14 mouse cellular contexts compared by ENCODE assay signal in the genomic region with DNA sequence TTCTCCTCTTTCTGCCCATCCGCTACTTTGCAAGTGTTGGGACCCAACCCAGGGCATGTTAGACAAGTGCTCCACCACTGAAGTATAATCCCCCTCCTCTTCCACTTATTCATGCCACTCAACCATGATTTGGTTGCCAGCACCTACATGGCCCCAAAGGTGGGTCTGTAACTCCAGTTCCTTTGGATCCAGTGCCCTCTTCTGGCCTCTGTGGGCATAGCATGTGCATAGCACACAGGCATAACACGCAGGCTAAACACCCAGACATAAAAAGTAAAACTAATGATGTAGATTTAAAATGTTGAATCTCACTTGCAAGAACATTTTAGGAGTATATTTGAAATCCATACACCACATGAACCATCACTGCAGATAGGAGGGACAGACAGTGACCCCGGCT.
DNase-seq lines count a peak whose midpoint lies in the region; ATAC-seq and TF ChIP-seq lines count a peak whose summit lies in the region.
"Had no signal": no experiment of that assay in that cellular context is flagged by ENCODE, and none has a peak within 500 bp of the region (broad histone marks: within the 10 kb centered on the region; RNA-seq: fewer than 3 reads in every experiment).

No protein-coding gene starts in this region.

- intact Hi-C loops in heart, adult 2 months (cut with DNase I) = no loop called here

- ATAC-seq in limb, embryonic 15.5 days (ENCODE audit: insufficient number of reproducible peaks, low FRiP score, low TSS enrichment, low read depth) = no peak
- ATAC-seq in embryonic facial prominence, embryonic 15.5 days (ENCODE audit: insufficient number of reproducible peaks, low FRiP score, low TSS enrichment, low read depth) = no peak
- ATAC-seq: CD4-positive, CD25-positive, alpha-beta regulatory T cell, adult 4 months; forebrain, embryonic 13.5 days had no signal

- no peak overlapping the region for H3K9ac ChIP-seq in heart, adult 2 months (ENCODE audit: low read depth, low read length)
- no peak overlapping the region for H3K9ac ChIP-seq in limb, embryonic 15.5 days
- no peak overlapping the region for H3K9ac ChIP-seq in CH12.LX (ENCODE audit: insufficient read depth, low read depth)
- H3K9ac ChIP-seq in embryonic facial prominence, embryonic 15.5 days = no peak overlapping the region
- H3K9ac ChIP-seq: forebrain, embryonic 13.5 days; neural tube, embryonic 15.5 days had no signal

- H3K4me2 ChIP-seq in limb, embryonic 15.5 days = no peak overlapping the region
- H3K4me2 ChIP-seq in CH12.LX (ENCODE audit: insufficient read depth, low read depth, poor library complexity, severe bottlenecking) = no peak overlapping the region
- no peak overlapping the region for H3K4me2 ChIP-seq in embryonic facial prominence, embryonic 15.5 days (replicated peaks)
- H3K4me2 ChIP-seq: forebrain, embryonic 13.5 days; neural tube, embryonic 15.5 days had no signal

- in situ Hi-C loops in CH12.LX (cut with MboI; ENCODE audit: low pct_ligation_motif_present, low pct_unique_long_range_greater_than_20kb, low sequenced_read_pairs) = no loop called here

- no peak for DNase-seq in heart, adult 2 months
- no peak for DNase-seq in heart, postnatal 4 days
- DNase-seq in limb, embryonic 10.5 days (ENCODE audit: low spot score) = no peak
- no peak for DNase-seq in CH12.LX (ENCODE audit: extremely low read depth)
- no peak for DNase-seq in right cerebral cortex, postnatal 36 days (ENCODE audit: low spot score in 2 of 2)
- no peak for DNase-seq in embryo, embryonic 9.5 days (ENCODE audit: extremely low spot score)
- DNase-seq: adrenal gland, postnatal 25 days; layer of hippocampus, postnatal 36 days had no signal

- no peaks in the 10 kb centered on the region for H3K27me3 ChIP-seq in heart, adult 2 months (ENCODE audit: control insufficient read depth, insufficient read depth, low read length)
- no peaks in the 10 kb centered on the region for H3K27me3 ChIP-seq in limb, embryonic 15.5 days
- no peaks in the 10 kb centered on the region for H3K27me3 ChIP-seq in limb, embryonic 10.5 days (ENCODE audit: low read depth, poor library complexity, severe bottlenecking)
- no peaks in the 10 kb centered on the region for H3K27me3 ChIP-seq in CH12.LX (replicated peaks)
- H3K27me3 ChIP-seq in embryonic facial prominence, embryonic 15.5 days = no peaks in the 10 kb centered on the region
- H3K27me3 ChIP-seq: forebrain, embryonic 13.5 days; neural tube, embryonic 15.5 days had no signal

- peak; percentile 63 for TF ChIP-seq CTCF in heart, adult 2 months (IDR thresholded peaks at IDR 0.05)
- peak; percentile 15 to 44; a peak in 2 of 4 replicates for TF ChIP-seq CTCF in CH12.LX (conservative IDR thresholded peaks at IDR 0.05 in 1 of 2, IDR thresholded peaks at IDR 0.05 in 1 of 2; ENCODE audit: low read depth in 2 of 2, low read length in 2 of 2)

- peak overlapping the region; percentile 80 for H3K27ac ChIP-seq in heart, adult 2 months
- H3K27ac ChIP-seq in limb, embryonic 15.5 days = peak overlapping the region; percentile 50; the same call in 1 of the 2 replicates
- no peak overlapping the region for H3K27ac ChIP-seq in limb, embryonic 10.5 days
- H3K27ac ChIP-seq in CH12.LX (ENCODE audit: insufficient read depth, low read depth) = no peak overlapping the region
- peak overlapping the region; percentile 6; the same call in 1 of the 2 replicates for H3K27ac ChIP-seq in embryonic facial prominence, embryonic 15.5 days (replicated peaks)
- H3K27ac ChIP-seq: hindbrain, embryonic 10.5 days; neural tube, embryonic 15.5 days had no signal

- H3K4me1 ChIP-seq in heart, adult 2 months (ENCODE audit: control insufficient read depth, insufficient read depth, low read length) = peaks cover 9% of the 10 kb centered on the region
- peaks cover 18% of the 10 kb centered on the region for H3K4me1 ChIP-seq in limb, embryonic 15.5 days
- H3K4me1 ChIP-seq in limb, embryonic 10.5 days = peaks cover 13% of the 10 kb centered on the region
- H3K4me1 ChIP-seq in CH12.LX (ENCODE audit: control insufficient read depth in 1 of 2, insufficient read depth in 2 of 2) = peaks cover 1 to 4% of the 10 kb centered on the region in 2 experiments; a peak in 1 of 4 replicates
- H3K4me1 ChIP-seq in embryonic facial prominence, embryonic 15.5 days = peaks cover 20% of the 10 kb centered on the region

- 0 out of 2 replicates have a peak, but pooled peaks cover 2% of the 10 kb centered on the region for H3K79me2 ChIP-seq in heart, adult 2 months (replicated peaks; ENCODE audit: control insufficient read depth, insufficient read depth, low read length)
- no peaks in the 10 kb centered on the region for H3K79me2 ChIP-seq in CH12.LX (replicated peaks; ENCODE audit: control insufficient read depth, extremely low read depth, insufficient read depth, poor library complexity, severe bottlenecking)

- TF ChIP-seq EP300 in heart, adult 2 months (IDR thresholded peaks at IDR 0.05; ENCODE audit: insufficient read depth, low read depth, low read length) = no peak
- no peak for TF ChIP-seq EP300 in CH12.LX (IDR thresholded peaks at IDR 0.05; ENCODE audit: low read length)

- TF ChIP-seq RAD21 in CH12.LX (IDR thresholded peaks at IDR 0.05; ENCODE audit: low read depth, low read length) = peak; percentile 17

- H3K9me3 ChIP-seq in limb, embryonic 15.5 days = no peaks in the 10 kb centered on the region
- H3K9me3 ChIP-seq in limb, embryonic 10.5 days (replicated peaks) = 0 out of 2 replicates have a peak, but pooled peaks cover 1% of the 10 kb centered on the region
- H3K9me3 ChIP-seq in CH12.LX (replicated peaks; ENCODE audit: low read length) = peaks cover 4% of the 10 kb centered on the region
- no peaks in the 10 kb centered on the region for H3K9me3 ChIP-seq in embryonic facial prominence, embryonic 15.5 days (replicated peaks)
- H3K9me3 ChIP-seq: neural tube, embryonic 15.5 days had no signal

- dilution Hi-C loops in CH12.LX (cut with MboI; ENCODE audit: extremely low pct_ligation_motif_present, extremely low pct_unique_long_range_greater_than_20kb, low sequenced_read_pairs) = no loop called here

- 86% methylated on average over 3 of the region's 3 CpGs for WGBS in heart, adult 2 months
- 93% methylated on average over 3 of the region's 3 CpGs for WGBS in limb, embryonic 15.5 days
- WGBS in limb, embryonic 10.5 days = 92% methylated on average over 3 of the region's 3 CpGs
- WGBS in embryonic facial prominence, embryonic 15.5 days = 91% methylated on average over 3 of the region's 3 CpGs

- no peak for TF ChIP-seq POLR2A in heart, adult 2 months (IDR thresholded peaks at IDR 0.05; ENCODE audit: insufficient read depth, low read depth, low read length)
- no peak for TF ChIP-seq POLR2A in CH12.LX (IDR thresholded peaks at IDR 0.05; ENCODE audit: low read depth, low read length)

- no peaks in the 10 kb centered on the region for H3K36me3 ChIP-seq in heart, adult 2 months (ENCODE audit: control insufficient read depth, insufficient read depth, low read length)
- H3K36me3 ChIP-seq in limb, embryonic 15.5 days = peaks cover 8% of the 10 kb centered on the region; the same call in 1 of the 2 replicates
- peaks cover 16% of the 10 kb centered on the region for H3K36me3 ChIP-seq in limb, embryonic 10.5 days
- H3K36me3 ChIP-seq in CH12.LX (replicated peaks in 1 of 2; ENCODE audit: control insufficient read depth in 1 of 2, insufficient read depth in 1 of 2, low read length in 1 of 2) = no peaks in the 10 kb centered on the region
- peaks cover 5% of the 10 kb centered on the region; the same call in 1 of the 2 replicates for H3K36me3 ChIP-seq in embryonic facial prominence, embryonic 15.5 days
- H3K36me3 ChIP-seq: neural tube, embryonic 15.5 days had no signal

- no peak overlapping the region for H3K4me3 ChIP-seq in heart, adult 2 months
- no peak overlapping the region for H3K4me3 ChIP-seq in limb, embryonic 15.5 days
- no peak overlapping the region for H3K4me3 ChIP-seq in limb, embryonic 10.5 days
- no peak overlapping the region for H3K4me3 ChIP-seq in CH12.LX (replicated peaks in 1 of 3; ENCODE audit: low read depth in 2 of 3, low read length in 2 of 3, poor library complexity in 1 of 3)
- no peak overlapping the region for H3K4me3 ChIP-seq in embryonic facial prominence, embryonic 15.5 days (replicated peaks)
- H3K4me3 ChIP-seq: forebrain, embryonic 13.5 days; hindbrain, embryonic 10.5 days; neural tube, embryonic 15.5 days had no signal

TF ChIP-seq in CH12.LX, 34 proteins besides CTCF, POLR2A, EP300 and RAD21:
- TF ChIP-seq ELF1 (IDR thresholded peaks at IDR 0.05; ENCODE audit: low read depth, low read length) = no peak
- TF ChIP-seq SMC3 (IDR thresholded peaks at IDR 0.05; ENCODE audit: low read depth, low read length) = peak; percentile 8; the same call in 1 of the 2 replicates

Comparison
In these comparisons a context has a peak if more than half of its experiments do, and no peak if none do; other contexts are left out.
1. H3K27ac ChIP-seq: peak in heart, adult 2 months (single experiment), limb, embryonic 15.5 days (single experiment) and embryonic facial prominence, embryonic 15.5 days (single experiment); none in limb, embryonic 10.5 days (single experiment) and CH12.LX (single experiment).